Mouse (Mus musculus): ENCODE data around the gene Tmem184a. TPM values are rescaled to one million over a fixed set of nuclear protein-coding genes. Genes with fewer than 3 reads are reported as not detected.
A peak's percentile ranks its signal among the peaks of the same experiment; 100 is the strongest.

Gene Tmem184a
- 1 to 10 TPM; 1.5 to 3.9 TPM for total RNA-seq (2021)
- long read RNA-seq, experiment 1 = 0 reads
- long read RNA-seq, experiment 2, full-length matches to known transcripts = 3 of 5 reads
- long read RNA-seq, experiment 2, partial matches to known transcripts = 0 of 5 reads
- long read RNA-seq, experiment 2, other reads (novel, unspliced or antisense) = 2 of 5 reads

DNA sequence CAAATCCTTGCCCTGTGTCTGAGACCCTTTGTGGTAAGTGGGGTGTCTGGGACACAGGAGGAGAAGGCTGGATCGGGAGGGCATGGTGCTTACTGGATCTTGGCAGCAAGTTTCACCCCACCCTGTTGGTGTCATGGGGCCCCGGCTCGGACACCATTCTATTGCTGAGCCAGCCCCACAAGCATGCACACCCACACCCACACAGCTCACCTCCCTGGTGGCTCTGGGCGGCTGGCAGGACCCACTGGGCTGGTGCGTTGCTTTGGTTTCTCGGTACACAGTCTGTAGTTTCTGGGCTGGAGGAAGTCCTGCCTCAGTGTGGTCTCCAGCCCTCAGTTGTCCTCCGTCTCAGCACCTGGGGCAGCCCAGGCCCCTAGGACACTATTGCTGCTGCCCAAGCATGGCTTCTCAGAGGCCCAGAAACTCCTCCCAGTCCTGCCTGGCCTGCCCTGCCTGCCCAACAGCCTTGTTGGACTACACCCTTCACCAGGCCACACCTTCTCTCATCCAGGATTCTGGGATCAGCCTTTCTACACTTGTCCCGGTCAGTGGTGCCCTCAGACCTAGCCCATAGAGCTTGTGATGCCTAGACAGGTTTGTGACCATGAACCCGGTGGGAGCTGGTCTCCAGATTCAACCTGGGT, at the start of gene Tmem184a:
Tmem184a (minus strand) TSS at position 380 of the 644 bp plus-strand sequence.
- DNase-seq (ENCODE audit: low spot score in 2 of 2) = no peak

DNA sequence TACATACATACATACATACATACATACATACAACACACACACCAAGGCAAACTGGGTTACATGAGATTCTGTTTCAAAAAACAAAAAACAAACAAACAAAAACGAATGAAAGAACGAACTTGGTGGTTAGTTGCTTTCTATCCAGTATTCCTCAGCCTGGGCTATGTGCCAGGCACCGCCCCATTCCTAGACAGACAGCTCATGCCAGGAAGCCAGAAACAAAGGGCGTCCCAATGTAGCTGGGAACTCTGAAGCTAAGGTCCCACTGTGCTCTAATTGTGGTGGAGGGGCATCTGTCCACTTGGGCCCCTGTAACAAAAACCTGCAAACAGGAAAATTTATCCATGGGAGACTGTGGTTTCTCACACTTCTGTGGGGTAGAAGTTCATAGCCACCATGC, 43.0 kb upstream of the Tmem184a start:
- peak in 1 of 2 experiments; percentile 48 for DNase-seq (ENCODE audit: low spot score in 2 of 2)

DNA sequence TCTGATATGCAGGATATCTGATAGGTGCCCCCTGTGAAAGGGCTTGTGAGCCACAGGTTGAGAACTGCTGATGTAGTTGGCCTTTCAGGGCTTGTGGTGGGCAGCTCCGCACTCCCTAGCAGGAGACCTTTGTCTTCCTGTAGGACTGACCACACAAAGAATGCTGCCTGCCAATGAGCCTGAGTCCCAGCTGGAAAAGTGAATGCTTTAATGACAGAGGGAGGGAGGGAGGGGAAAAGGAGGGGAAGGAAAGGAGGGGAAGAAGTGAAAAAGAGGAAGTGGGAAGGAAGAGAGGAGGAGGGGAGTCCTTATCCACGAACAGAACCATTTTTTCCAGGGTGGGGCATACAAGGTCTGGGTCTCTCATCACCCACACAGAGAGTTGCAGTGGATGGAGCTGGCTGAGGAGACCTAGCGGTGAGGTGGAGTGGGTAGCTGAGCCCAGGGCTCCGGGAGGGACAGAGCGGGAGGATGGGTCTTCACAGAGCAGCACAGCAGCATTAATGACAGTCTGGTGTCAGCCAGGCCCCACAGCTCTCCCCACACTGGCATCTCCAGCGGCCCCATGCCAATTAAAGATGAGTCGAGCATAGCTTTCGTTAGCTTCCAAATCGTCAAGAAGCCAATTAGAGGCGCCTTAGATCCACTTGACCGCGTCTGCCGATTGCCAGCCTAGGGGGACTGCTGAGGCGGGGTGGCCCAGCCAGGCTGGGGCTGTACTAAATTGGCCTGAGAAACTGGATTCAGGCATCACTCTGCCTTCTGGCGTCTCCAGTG, 40.8 kb upstream of the Tmem184a start:
- no peak for DNase-seq (ENCODE audit: low spot score in 2 of 2)

DNA sequence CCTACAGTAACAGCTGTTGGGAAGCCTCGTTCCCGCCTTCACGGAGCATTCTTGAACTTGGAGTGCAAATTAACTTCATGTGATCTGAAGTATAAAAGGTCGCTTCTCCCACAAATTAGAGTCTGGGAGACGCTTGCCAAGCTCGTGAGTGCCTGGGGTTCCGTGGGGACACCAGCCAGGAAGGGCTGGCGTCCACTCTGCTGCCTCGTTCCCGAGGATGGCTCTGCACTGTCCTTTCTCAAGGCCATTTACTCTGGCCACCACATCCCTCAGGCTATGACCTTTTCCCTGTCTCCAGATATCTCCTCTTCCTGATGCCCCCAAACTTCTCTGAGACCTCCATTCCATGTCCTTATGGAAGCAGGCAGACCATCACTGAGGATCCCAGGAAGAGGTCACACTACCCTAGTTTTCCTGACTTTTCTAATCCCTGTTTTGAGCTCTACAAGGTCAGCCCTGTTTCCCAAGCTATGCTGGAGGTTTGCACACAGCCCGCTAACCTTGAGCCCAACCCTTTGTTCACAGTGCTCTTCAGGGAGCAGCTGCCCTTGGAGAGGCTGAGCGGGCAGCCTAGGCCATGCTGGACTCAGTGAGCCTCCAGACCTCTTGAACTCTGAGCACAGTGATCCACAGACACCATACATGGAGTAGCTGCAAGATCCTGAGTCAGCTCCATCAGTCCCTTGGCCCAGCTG, 30.1 kb upstream of the Tmem184a start:
- DNase-seq (ENCODE audit: low spot score in 2 of 2) = no peak

DNA sequence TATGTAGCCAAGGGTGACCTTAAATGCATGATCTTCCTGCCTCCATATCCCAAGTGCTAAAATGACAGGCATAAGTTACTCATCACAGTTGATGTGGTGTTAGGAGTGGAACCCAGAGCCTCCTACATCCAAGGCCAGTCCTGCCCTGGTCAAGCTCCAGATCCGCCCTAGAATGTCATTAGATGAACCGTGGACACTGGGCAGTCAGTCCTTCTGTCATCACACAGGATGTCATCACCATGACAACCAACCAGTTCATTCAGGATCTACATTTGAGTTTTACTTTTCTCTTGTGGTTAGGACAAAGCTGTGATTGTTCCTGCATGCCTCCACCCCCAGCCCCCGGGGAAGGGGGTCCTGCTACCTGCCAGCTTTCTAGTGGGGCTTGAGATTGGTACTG, 19.4 kb upstream of the Tmem184a start:
- no peak for DNase-seq (ENCODE audit: low spot score in 2 of 2)

DNA sequence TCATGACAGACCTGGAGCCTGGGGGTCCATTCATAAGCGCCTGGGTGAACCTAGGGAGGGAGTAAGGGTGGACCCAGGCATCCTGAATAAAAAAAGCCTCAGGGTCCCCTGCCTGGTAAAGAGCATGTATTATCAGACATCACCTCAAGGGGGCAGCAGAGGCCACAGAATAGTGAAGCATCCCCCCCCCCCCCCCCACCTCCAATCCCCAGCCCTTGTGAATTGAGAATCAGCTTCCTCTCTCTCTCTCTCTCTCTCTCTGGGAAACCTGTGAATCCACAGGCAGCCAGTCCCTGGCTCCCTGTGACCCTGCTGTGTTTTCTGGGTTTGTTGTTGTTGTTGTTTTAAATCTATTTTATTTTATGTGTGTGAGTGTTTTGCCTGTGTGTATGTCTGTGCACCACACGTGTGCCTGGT, 18.8 kb upstream of the Tmem184a start:
- peak in 1 of 2 experiments; percentile 47 for DNase-seq (ENCODE audit: low spot score in 2 of 2)

DNA sequence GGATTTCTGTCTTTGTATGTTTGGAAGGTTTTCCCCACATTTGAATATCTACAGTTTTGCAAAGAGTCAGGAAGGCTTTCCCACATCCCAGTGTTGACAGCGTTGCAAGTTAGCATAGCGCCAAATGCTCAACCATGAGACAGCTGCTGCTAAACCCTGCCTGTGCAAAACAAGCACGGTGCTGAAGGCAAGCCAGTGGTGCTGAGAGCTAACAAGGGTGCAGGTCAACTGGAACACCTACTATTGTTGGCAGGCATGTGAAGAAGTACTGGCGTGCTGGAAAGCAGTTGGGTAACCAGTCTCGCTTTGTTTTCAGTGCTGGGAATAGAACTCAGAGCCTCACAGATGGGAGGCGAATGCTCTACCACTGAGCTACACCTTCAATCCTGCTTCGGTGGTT, 16.0 kb upstream of the Tmem184a start:
- DNase-seq (ENCODE audit: low spot score in 2 of 2) = no peak

DNA sequence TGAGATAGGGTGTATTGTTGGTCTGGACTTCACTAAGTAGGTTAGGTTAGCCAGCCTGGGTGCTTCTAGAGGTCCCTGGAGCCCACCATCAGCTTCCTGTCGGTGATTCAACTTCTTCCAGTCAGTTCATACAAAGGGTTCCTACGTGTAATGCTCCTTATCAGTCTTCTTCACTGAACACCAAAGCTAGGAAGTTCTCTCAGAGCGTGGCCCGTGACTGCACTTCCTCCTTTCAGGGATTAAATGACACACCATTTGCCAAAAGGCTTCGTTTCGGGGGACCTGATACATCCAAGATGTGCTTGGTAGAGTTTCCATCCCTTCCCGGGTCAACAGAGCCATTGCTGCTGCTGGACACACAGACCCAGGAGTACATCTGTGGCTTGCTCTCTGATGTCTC, 12.4 kb upstream of the Tmem184a start:
- DNase-seq (ENCODE audit: low spot score in 2 of 2) = no peak

DNA sequence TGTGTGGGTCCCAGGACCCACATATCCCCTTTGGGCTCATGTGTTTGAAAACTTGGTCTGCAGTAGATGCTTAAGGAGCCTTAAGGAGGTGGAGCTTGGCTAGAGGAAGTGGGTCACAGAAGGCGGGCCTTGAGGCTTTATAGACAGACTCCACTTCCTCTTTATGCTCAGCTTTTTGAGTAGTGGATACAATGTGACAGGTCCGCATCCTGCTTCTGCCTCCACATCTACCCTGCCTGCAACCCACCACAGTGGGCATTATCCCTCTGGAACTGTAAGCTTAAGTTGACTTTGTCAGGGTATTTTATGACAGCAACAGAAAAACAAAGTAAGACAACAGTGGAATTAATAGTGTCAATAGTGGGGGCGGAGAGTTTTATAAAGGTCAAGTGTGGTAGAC, 11.0 kb upstream of the Tmem184a start:
- DNase-seq (ENCODE audit: low spot score in 2 of 2) = no peak

DNA sequence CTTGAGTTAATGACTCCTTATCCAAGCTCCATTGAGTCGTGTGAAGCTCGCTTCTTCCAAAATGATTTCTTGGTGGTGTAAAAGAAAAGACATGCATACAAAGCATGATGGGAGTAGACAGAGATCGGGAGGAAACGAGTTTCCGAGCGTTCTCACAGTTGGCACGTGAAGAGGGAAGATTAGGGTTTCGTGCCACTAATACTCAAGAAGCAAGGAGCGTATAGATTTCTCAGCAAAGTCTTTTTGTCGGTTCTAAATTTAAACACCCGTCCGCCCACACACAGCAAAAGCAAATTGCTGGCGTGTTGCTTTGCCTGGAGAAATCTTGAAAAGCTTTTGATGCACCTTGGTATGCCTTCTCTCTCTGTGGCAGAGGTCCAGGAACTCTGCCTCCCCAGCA, 9.7 kb upstream of the Tmem184a start:
- DNase-seq (ENCODE audit: low spot score in 2 of 2) = no peak

DNA sequence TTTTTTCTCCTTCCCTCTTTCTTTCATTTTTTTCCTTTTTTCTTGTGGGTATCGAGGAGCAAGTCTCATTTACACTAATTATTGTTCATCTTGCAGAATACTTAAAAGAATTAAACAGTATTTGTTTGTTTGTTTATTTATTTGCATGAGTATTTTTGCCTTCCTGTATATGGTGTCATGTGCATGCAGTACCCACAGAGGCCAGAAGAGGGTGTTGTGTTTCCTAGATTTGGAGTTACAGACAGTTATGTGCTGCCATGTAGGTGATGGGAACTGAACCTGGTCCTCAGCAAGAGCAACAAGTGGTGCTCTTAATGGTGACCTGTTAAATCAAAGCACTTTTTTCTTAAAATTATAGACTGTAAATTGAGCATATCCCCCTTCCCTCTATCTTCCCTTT, 7.9 kb upstream of the Tmem184a start:
- no peak for DNase-seq (ENCODE audit: low spot score in 2 of 2)

DNA sequence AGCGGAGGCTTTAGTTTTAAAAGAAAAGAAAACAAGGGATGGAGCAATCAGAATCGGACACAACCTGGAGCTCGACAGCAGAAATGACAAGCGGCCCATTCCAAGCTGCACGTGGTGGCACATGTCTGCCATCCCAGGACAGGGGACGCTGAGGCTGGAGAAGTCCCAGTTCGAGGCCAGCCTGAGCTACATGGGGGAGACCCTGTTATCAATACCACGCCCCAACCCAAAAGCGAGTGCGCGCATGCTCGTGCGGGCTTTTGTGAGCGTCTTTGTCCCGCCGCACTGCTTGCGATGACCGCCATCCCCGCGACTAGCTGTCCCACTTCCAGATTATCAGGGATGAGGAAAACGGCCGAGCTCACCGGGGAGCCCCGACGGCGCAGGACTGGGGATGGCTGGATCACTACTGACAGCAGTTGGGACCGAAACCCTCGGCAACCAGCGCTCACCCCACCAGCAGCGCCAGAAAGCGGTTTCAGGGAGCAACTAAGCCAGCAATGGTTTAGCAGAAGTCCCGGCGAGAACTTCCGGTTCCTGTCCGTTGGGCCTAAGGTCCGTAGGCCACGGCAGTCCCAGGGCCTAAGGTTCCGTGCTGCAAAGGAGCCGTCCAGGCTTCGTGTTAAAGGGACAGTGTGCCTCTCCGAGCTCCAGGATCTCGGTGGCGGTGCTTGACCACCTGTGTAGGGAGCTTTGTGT, 6.8 kb upstream of the Tmem184a start, which contains the start of the genes Gm26938 and Psmg3:
Gm26938 (minus strand) TSS at position 51 of the 699 bp plus-strand sequence.
Psmg3 (minus strand) TSS at position 529 of the 699 bp plus-strand sequence.
- DNase-seq (ENCODE audit: low spot score in 2 of 2) = peak; percentile 85 to 87

DNA sequence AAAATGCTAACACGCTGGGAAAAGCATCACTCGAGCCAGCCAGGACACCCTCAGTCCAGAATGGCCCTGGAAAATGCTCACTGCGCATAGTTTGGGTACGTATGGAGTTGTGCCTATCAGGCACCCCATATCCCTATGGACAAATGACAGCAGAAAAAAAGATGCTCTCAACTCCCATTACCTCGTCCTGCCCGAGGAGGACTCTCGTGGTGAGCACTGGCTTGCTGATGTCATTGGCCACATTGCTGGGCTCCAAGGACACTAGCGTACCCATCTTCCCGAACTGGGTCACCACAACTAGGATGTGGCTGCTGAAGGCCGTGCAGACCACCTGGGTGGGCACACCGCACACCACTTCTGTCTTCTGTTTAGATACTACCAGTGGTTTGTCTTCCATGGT, 6.2 kb upstream of the Tmem184a start:
- no peak for DNase-seq (ENCODE audit: low spot score in 2 of 2)

DNA sequence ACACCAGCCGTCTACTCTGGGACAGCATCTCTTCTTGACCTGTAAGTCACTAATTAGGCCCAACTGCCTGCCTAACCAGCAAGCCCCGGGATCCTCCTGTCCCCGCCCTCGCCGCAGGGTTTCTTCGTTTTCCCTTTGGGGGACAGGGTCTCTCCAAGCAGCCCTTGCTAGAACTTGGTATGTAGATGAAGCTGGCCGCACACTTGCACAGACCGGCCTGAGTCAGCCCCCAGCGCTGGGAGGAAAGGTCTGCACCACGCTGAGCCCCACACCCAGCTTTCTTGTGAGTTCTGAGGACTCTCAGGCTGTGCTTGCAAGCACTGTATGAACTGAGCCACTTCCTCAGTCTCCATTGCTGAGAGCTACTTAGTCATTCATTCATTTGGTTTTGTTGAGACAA, 4.8 kb upstream of the Tmem184a start:
- no peak for DNase-seq (ENCODE audit: low spot score in 2 of 2)

DNA sequence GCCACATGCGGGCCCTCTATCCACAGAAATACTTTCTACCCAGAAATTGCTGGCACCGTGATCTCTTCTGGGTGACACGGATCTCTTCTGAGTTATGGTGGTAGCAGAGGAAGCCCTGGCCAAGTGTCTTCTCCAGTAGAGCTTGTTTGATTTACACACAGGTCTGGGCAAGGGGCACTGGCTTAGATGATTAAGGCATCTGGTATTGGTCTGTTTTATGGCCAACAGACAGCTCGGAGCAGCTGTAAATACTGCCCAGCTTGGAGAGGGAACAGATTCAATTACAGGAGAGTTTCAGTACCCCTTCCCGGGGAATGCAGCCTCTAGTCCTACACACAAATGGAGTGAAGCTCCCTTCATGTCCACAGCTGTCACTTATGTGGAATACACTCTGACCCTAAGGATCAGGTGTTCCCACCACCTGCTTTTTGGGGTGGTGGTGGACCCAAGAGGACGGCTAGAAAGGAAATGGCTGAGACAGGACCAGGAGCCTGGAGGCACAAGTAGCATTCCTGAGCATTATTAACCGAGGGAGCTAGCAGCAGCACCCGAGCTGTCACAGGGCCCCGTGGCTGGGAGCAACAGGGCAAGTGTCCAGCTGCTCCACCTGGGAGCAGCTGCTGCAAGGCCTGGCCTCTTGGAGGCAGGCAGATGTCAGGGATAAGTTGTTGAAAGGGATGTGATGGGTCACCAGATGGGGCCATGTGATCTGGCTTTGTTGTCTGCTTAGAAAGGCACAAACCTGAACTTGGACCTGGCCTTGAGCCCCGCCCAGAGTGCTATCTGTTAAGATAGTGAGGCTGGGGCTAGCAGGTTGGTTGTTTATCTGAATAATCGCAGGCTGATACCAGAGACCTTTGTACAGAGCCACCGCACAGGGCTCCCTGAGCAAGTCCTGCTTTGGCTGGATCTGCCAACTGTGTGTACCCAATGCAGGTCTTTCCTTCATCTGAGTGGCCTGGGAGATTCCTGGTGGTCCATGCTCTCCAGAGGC, 2.0 kb upstream of the Tmem184a start:
- no peak for DNase-seq (ENCODE audit: low spot score in 2 of 2)

DNA sequence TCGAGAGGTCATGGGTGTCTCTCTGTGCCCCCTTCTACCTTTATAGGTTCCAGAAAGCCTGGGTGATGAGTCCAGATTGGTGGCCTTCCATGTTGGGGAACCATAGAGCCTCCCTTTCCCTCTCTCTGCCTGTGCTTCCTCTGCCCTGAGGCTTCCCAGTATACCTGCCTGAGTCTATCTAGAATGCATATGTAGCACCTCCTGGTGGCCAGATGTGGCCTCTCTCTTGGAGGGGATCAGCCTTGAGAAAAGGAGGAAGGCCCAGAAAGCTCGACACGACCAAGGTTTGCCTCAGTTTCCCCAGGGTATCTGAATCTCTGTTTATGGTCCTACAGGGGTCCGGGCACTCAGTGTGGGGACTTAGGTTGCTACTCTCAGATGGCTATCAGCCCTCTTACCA, 916 bp downstream of the Tmem184a start:
- no peak for DNase-seq (ENCODE audit: low spot score in 2 of 2)

DNA sequence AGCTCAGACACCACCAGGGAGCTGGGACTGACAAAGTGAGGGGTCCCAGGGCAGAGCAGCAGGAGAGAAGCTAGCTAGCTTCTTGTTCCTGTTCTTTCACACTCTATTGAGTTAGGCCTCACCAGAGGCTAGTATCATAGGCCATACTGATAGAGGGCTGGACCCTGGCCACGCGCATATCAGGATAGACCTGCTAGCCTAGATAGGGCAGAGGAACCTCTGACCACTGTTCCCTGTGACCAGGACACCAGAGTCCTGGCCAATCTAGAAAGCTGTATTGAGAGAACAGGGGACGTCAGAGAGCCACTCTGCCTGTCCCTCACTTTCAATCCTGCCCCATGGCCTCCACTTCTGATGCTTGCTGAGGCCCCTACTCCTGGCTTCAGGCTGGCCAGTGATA, 1.7 kb downstream of the Tmem184a start:
- no peak for DNase-seq (ENCODE audit: low spot score in 2 of 2)

DNA sequence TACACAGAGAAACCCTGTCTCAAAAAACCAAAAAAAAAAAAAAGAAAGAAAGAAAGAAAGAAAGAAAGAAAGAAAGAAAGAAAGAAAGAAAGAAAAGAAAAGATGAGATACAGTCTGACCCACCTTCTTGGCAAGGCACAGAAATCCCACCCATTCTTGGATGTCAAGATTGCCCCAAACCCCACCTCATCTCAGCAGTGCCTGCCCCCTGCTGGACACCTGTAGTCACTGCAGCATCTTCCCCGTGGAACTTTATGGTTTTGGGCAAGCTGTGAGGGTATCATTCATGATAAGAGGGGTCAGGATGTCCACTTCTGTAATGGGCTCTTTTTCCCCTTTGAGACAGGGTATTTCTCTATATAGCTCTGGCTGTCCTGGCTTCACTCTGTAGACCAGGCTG, 2.4 kb downstream of the Tmem184a start:
- DNase-seq (ENCODE audit: low spot score in 2 of 2) = no peak

DNA sequence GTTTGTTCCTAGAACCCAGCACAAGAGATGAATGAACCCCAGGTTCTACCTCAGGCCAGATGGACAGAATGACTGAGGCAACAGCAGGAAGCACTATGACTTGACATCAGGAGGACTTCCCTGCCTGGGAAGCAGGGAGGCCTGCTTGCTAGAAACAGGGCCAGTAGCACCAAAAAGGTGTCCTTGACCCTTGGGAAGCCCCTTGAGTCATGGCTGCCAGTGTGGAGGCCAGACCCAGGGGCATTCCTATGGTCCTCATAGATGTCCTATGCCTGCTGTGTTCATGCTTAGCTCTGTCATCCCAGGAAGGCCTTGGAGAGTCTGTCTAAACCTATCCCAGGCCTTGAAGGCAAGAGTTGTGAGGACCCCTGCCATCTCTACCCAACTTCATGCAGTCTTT, 3.3 kb downstream of the Tmem184a start:
- no peak for DNase-seq (ENCODE audit: low spot score in 2 of 2)

DNA sequence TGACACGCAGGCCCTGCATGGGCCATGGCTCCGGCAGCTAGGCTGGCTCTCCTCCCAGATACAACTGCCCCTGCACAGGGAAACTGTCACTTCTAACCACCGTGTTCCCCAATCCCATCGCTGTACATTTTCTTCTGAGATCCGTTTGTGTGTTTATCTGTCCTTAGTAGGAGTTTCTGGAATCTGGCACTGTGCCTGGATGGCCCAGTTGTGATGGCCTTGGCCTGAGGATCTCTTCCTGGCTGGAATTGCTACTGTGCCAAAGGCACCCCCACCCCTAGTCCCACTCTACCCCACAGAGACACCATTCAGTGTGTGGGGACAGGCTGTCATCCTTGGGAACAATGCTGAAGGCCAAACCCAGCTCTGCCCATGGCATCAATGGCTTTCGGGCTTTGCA, 3.8 kb downstream of the Tmem184a start:
- no peak for DNase-seq (ENCODE audit: low spot score in 2 of 2)
